ENCODE assay signal across 8 mouse cellular contexts in the genomic region with DNA sequence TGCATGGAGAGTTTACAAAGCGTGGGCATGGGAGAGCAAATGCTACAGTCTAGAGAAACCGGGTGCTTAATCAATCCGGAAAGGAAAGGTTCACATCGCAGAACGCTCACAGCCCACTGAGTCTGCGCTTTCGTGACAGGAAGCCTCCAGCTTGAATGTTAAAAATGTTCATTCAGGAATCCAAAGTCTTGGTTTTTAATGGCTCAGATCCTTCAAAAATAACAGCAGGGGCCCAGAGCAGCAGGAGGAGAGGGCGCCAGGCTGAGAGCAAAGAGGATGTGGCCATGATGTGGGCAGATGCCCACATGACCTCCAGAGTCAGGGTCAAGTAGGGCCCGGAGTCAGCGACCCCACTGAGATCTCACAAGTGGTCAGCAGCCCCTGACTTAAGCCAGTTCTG.
A peak's percentile ranks its signal among the peaks of the same experiment; 100 is the strongest.
DNase-seq lines count a peak whose midpoint lies in the region; ATAC-seq and TF ChIP-seq lines count a peak whose summit lies in the region.

No protein-coding gene starts in this region.

- TF ChIP-seq CTCF in lung, adult 2 months (IDR thresholded peaks at IDR 0.05; ENCODE audit: insufficient read depth, low read length) = no peak

- no peak for ATAC-seq in embryonic facial prominence, embryonic 12.5 days (ENCODE audit: insufficient number of reproducible peaks, insufficient read depth, low FRiP score, low TSS enrichment)
- ATAC-seq in activated CD4-positive, CD25-positive, alpha-beta regulatory T cell, adult 4 months = no peak

- no peak overlapping the region for H3K9ac ChIP-seq in embryonic facial prominence, embryonic 12.5 days

- peak overlapping the region; percentile 72 for H3K27ac ChIP-seq in embryonic facial prominence, embryonic 12.5 days
- H3K27ac ChIP-seq in embryonic facial prominence, embryonic 10.5 days (replicated peaks) = no peak overlapping the region; the same call in 1 of the 2 replicates

- TF ChIP-seq POLR2A in lung, adult 2 months (IDR thresholded peaks at IDR 0.05; ENCODE audit: borderline replicate concordance, extremely low read depth, low read depth, low read length) = no peak

- peaks cover 27% of the 10 kb centered on the region for H3K4me1 ChIP-seq in embryonic facial prominence, embryonic 12.5 days
- H3K4me1 ChIP-seq in embryonic facial prominence, embryonic 10.5 days = peaks cover 58% of the 10 kb centered on the region
- no peaks in the 10 kb centered on the region; the same call in 1 of the 2 replicates for H3K4me1 ChIP-seq in lung, adult 2 months (ENCODE audit: control insufficient read depth, insufficient read depth, low read length)

- no peaks in the 10 kb centered on the region for H3K9me3 ChIP-seq in embryonic facial prominence, embryonic 12.5 days
- H3K9me3 ChIP-seq in embryonic facial prominence, embryonic 10.5 days = no peaks in the 10 kb centered on the region

- 44% methylated on average over 10 of the region's 10 CpGs for WGBS in embryonic facial prominence, embryonic 12.5 days
- 50% methylated on average over 10 of the region's 10 CpGs for WGBS in embryonic facial prominence, embryonic 10.5 days
- WGBS in lung, adult 2 months = 25% methylated on average over 10 of the region's 10 CpGs

- H3K36me3 ChIP-seq in embryonic facial prominence, embryonic 12.5 days = no peaks in the 10 kb centered on the region
- no peaks in the 10 kb centered on the region for H3K36me3 ChIP-seq in embryonic facial prominence, embryonic 10.5 days (replicated peaks)

- 0 out of 2 replicates have a peak overlapping the region, but pooled peaks have one; percentile 1 for H3K4me2 ChIP-seq in embryonic facial prominence, embryonic 12.5 days (replicated peaks)

- H3K27me3 ChIP-seq in embryonic facial prominence, embryonic 12.5 days = 0 out of 2 replicates have a peak, but pooled peaks cover 4% of the 10 kb centered on the region
- 0 out of 2 replicates have a peak, but pooled peaks cover 7% of the 10 kb centered on the region for H3K27me3 ChIP-seq in embryonic facial prominence, embryonic 10.5 days (replicated peaks; ENCODE audit: low read depth, poor library complexity, severe bottlenecking)

- no peak overlapping the region for H3K4me3 ChIP-seq in embryonic facial prominence, embryonic 12.5 days
- no peak overlapping the region for H3K4me3 ChIP-seq in embryonic facial prominence, embryonic 10.5 days
- H3K4me3 ChIP-seq in lung, adult 2 months (replicated peaks; ENCODE audit: extremely low read depth, low read depth, low read length) = no peak overlapping the region

- no peak for DNase-seq in embryonic facial prominence, embryonic 10.5 days (ENCODE audit: low spot score)
- peak; percentile 20 for DNase-seq in lung, adult 2 months
- no peak for DNase-seq in lung, postnatal 14 days
- DNase-seq in layer of hippocampus, adult 18-20 months (ENCODE audit: low spot score in 2 of 2) = peak; percentile 50 to 72
- peak; percentile 22 to 34 for DNase-seq in right cerebral cortex, postnatal 36 days (ENCODE audit: low spot score in 2 of 2)
- DNase-seq in urinary bladder, adult 18-20 months (ENCODE audit: low spot score in 2 of 2) = no peak

Comparison
In these comparisons a context has a peak if more than half of its experiments do, and no peak if none do; other contexts are left out.
1. DNase-seq: peak in lung, adult 2 months (single experiment), layer of hippocampus, adult 18-20 months (2 of 2) and right cerebral cortex, postnatal 36 days (2 of 2); none in embryonic facial prominence, embryonic 10.5 days (single experiment), lung, postnatal 14 days (single experiment) and urinary bladder, adult 18-20 months (0 of 2).